Mouse (Mus musculus) megakaryocyte-erythroid progenitor cell, adult 5-6 weeks (primary cell): ENCODE results near the gene Slc22a23. TPM values are rescaled to one million over a fixed set of nuclear protein-coding genes. Genes with fewer than 3 reads are reported as not detected.

Experiments used
- ATAC-seq: replicated peaks from 2 replicates; pipeline ENCODE4 v1.8.0; 2016; ENCODE audit warnings: mild to moderate bottlenecking, inconsistent platforms; ENCODE audit not compliant: severe bottlenecking, poor library complexity, low FRiP score, low TSS enrichment
- total RNA-seq, 2 experiments: library from RNA; stranded (forward) in 1 of 2; stranded (reverse) in 1 of 2; fragments of 200-1000, 215-1000 nt in 1 of 2; fragments of >200 nt in 1 of 2; fragmentation: Nextera tagmentation in 1 of 2; gene quantifications; 2 replicates each; pipeline ENCODE4 v1.2.3; 2014 to 2017

Slc22a23 gene
- total RNA-seq, 2 experiments from 2014 or later: 29.1 to 35.5 TPM

DNA sequence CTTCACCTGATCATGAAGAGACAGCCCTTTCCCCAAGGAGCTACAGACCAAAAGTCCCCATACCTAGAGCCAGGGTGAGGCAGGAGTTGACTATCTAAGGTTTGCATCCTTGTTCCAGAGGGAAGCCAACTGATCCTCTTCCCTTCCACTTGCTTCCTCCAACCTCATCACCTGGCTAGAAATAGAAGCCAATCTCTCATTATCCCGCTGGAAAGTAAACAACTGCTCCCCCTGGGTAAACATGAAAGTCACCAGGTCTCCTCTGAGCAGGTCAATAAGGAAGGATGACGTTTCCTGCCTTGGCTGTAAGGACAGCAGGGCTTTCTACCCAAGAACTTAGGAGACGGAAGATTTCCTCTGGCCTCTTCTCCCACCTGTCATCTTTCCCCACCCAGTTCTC lies 98.2 kb downstream of the Slc22a23 start:
- no peak for ATAC-seq

DNA sequence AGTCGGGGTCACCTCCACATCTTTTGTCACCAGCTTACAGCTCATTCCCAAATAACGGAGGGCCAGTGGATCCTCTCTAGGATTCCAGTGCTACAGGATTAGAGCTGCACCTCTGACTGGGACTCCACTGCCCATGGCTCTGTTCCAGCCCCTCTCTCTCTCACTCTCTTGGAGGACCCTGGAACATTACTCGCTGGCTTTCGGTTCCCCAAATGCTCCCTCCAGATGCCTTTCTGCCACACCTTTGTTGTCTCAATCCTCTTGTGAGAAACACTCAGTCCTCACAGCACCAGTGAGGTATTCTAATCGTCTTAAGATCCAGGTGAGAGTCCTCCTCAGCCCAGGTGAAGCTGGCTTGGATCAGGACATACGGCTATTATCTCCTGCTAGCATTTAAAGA lies 99.8 kb downstream of the Slc22a23 start:
- no peak for ATAC-seq

GRCm38 (mm10) chr13:34244186-34244585 lies 100.8 kb downstream of the Slc22a23 start:
- no peak for ATAC-seq

DNA sequence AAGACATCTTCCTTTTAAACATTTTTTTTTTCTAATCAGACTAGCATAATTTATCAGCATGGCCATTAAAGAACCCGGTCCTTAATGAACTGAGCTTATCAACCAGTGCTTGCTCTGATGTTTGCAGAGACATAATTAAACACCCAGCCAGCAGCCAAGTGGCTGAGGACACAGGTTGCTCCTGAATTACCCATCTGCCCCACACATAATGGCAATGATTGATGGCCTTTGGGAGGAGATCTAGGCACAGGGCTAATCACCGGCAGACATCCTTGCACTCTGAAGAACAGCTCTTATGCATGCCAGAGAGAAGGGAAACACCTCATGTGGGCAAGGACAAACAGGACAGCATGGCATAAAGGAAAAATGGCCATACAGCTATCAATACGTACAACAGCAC lies 102.8 kb downstream of the Slc22a23 start:
- ATAC-seq: no peak

DNA sequence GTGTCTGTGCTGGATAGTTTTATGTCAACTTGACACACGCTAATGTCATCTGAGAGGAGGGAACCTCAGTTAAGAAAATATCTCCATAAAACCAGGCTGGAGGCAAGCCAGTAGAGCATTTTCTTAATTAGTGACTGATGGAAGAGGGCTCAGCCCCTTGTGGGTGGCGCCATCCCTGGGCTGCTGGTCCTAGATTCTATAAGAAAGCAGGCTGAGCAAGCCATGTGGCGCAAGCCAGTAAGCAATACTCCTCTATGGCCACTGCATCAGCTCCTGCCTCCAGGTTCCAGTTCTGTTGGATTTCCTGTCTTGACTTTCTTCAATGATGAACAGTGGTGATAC lies 104.9 kb downstream of the Slc22a23 start:
- ATAC-seq: no peak

- no peak for ATAC-seq
Observed at GRCm38 (mm10) chr13:34239371-34240086, 105.5 kb downstream of the Slc22a23 start.

- ATAC-seq: no peak
Observed at GRCm38 (mm10) chr13:34238646-34239290, 106.2 kb downstream of the Slc22a23 start.

DNA sequence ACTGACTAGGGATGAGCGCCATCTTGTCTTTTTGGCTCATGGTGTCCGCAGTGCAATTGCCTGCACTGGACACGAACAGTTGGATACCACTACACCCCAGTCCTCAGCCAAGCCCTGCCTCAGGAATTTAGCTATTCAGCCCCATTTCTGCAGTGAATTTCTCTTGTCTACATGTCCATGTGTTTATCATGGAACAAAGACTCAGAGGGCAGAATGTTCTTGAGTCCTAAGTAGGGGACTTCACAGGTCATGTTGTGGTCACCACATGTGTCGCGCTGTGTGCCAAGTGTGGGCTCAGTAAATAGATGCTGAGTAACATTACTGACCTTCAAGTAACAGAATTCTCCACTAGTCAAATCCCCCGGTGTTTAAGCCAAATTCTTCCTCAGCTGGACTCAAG lies 109.9 kb downstream of the Slc22a23 start:
- ATAC-seq: no peak

DNA sequence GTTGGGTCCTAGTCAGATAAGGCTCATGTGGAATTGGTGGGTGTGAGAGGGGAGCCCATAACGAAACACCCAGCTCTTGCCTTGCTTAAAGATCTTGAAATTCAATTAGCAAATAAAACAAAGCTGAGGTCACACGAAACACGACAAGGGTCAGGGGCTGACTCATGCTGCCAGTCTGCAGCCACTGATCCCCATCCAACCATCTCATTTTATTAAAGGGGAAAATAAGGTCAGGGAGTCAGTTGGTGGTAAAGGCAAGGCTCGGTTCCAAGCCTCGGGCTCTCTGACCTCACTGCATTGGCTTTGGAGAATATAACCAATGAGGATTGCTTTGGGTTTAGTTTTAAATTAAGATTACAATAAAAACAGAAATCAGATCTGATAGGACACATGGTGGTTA lies 110.5 kb downstream of the Slc22a23 start:
- ATAC-seq: no peak

- ATAC-seq: no peak
Observed at GRCm38 (mm10) chr13:34232992-34233391, 112.0 kb downstream of the Slc22a23 start.

GRCm38 (mm10) chr13:34228905-34229304 lies 116.1 kb downstream of the Slc22a23 start:
- ATAC-seq: no peak

DNA sequence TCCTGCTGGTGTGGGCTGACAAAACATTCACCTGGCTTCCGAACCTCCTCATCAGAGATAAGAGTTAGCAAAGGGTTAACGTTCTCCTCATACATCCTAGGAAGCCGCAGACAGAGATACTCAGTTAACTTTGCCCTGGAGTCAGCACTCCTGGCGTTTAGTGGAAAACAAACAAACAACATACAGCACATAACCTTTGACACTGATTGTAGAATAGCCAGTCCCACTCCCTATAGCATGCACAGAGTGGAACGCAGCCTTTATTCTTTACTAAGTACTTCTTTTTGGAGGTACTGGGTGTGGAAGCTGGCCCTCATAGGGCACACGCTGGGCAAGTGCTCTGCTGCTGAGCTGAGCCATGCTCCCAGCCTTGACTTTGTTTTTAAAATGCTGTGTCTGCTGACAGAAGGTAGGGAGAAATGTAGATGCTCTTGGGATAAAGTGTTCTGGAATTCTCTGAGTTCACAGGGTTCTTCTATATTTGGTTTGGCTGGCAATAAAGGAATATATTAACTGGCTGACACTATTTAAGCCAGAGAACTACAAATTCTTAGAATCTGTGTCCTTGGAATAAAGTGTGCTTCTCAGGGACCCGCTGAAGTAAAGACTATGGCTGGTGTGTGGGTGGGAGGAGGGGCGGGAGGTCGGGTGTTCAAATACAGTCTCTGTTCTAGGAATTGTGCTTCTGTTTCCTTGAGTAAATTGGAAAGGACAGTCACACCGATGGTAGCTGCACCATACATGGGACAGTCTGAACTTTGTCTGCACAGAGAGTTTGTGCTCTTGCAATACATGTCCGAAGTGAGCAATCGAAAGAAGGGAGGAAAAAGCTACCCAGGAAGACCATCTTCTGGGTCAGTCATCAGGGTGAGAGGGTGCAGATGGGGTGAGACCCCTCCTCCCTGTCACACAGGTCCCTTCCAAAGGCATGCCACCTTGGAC lies 117.0 kb downstream of the Slc22a23 start:
- no peak for ATAC-seq

- ATAC-seq: no peak
Observed at GRCm38 (mm10) chr13:34226940-34227339, 118.0 kb downstream of the Slc22a23 start.

- ATAC-seq: no peak
Observed at GRCm38 (mm10) chr13:34222985-34223384, 122.0 kb downstream of the Slc22a23 start.

DNA sequence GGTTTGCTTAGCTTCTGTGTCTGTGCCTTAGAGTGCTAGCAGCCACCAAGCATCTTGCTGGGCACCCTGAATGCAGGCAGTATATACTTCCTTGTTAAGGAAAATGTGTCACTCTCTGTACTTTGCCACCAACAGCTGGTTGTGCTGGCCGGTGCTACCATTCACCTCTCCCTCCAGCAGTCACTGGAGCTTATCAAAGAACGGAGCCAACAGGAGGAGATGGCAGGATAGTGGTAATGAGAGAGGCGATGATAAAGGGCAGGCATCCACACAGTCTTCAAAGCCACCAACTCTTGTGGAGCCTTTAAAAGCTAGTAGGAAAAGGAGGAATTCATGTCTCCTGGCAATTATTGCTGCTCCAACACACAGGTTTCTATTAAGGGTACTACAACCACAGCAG lies 125.3 kb downstream of the Slc22a23 start:
- ATAC-seq: 0 out of 2 replicates have a peak, but pooled peaks have one; percentile 52

GRCm38 (mm10) chr13:34218776-34219175 lies 126.2 kb downstream of the Slc22a23 start:
- no peak for ATAC-seq

DNA sequence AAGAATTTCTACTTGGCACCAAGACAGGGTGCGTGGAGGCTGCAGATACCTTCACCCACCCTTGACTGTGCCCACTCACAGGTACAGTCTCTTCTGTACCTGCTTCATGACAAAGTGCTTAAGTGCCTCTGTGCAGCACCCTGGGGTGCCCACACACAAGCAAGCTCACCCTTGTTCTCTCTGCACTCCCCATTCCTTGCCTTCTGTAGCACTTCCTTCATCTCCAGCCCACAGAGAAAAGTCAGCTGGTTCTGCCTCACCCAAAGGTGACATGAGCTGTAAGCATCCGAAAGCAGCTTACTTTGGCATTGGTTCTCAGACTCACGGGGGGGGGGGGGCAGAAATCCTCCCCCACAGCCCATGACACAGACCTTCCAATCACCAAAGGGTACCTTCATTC lies 130.1 kb downstream of the Slc22a23 start:
- ATAC-seq: no peak

DNA sequence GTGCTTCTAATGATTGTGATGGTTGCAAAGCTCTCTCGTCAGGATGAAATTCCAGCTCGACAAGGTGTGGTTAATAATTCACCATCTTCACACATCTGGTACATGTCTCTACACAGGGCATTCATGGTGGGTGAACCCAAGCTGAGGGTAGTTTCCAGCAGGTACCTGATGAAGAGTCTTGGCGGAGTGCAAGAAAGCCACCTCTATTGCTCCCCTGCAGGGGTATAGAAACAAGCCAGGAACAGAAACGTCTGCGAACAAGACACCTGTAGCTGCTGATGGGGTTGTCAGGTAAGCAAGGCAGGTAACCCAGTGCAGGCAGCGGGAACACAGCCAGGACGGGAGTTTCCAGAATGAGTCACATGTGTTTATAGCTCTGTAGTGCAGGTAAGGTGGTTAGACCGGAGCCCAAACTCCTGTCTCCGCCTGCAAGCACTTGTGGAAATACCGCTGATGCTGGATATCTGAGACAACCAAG lies 132.2 kb downstream of the Slc22a23 start:
- ATAC-seq: no peak

- no peak for ATAC-seq
Observed at GRCm38 (mm10) chr13:34211261-34211775, 133.7 kb downstream of the Slc22a23 start.
